Mouse (Mus musculus) hindbrain, postnatal 0 days (tissue): Measurements from ENCODE around the gene Fcna. TPM values are rescaled to one million over a fixed set of nuclear protein-coding genes. Genes with fewer than 3 reads are reported as not detected.
A peak's percentile ranks its signal among the peaks of the same experiment; 100 is the strongest.

Experiments
- ATAC-seq: fragments of 200-750 bp; cut with Nextera tagmentation; 2 replicates; pipeline ENCODE4 v1.8.0; 2017; ENCODE audit warnings: mild to moderate bottlenecking, moderate TSS enrichment, moderate library complexity
- DNase-seq: peaks from one replicate; pipeline ENCODE4 v3.0.0-alpha.2; 2015; ENCODE audit warnings: low spot score
- H3K27ac ChIP-seq: fragments of 300-500 bp; sonication (generic); 2 replicates; pipeline ENCODE4 v1.5.1; 2014; ENCODE audit warnings: mild to moderate bottlenecking
- H3K27me3 ChIP-seq: fragments of 300-500 bp; sonication (generic); 2 replicates; pipeline ENCODE4 v1.6.1; 2014; ENCODE audit warnings: low read length, mixed read lengths; ENCODE audit not compliant: insufficient read depth
- H3K36me3 ChIP-seq: fragments of 300-500 bp; sonication (generic); 2 replicates; pipeline ENCODE4 v1.6.1; 2014; ENCODE audit warnings: low read length, mixed read lengths; ENCODE audit not compliant: insufficient read depth
- H3K4me1 ChIP-seq: fragments of 300-500 bp; sonication (generic); 2 replicates; pipeline ENCODE4 v1.6.1; 2014; ENCODE audit warnings: antibody characterized with exemption, low read length, mixed read lengths; ENCODE audit not compliant: insufficient read depth
- H3K4me2 ChIP-seq: fragments of 300-500 bp; sonication (generic); 2 replicates; pipeline ENCODE4 v1.6.1; 2014; ENCODE audit warnings: low read depth, mild to moderate bottlenecking, low read length, moderate library complexity, mixed read lengths
- H3K4me3 ChIP-seq: fragments of 300-500 bp; sonication (generic); 2 replicates; pipeline ENCODE4 v1.5.1; 2014; ENCODE audit warnings: low read length
- H3K9ac ChIP-seq: fragments of 300-500 bp; sonication (generic); replicated peaks from 2 replicates; pipeline ENCODE4 v1.6.1; 2014; ENCODE audit warnings: mild to moderate bottlenecking, low read length, moderate library complexity, mixed read lengths
- H3K9me3 ChIP-seq: fragments of 300-500 bp; sonication (generic); 2 replicates; pipeline ENCODE4 v1.6.1; 2016; ENCODE audit warnings: low read length, mixed read lengths
- CTCF ChIP-seq: IDR thresholded peaks from 2 replicates; pipeline ENCODE4 v1.5.1; 2016; ENCODE audit warnings: antibody characterized with exemption, control low read depth, low read depth
- WGBS: fragments of 180-500 bp; shearing (Covaris S2); extraction: QIAGEN DNeasy Blood & Tissue Kit; methylation state at CpG from one replicate; pipeline ENCODE4 v1.1.7; 2014; 5-methylcytosine and 5-hydroxymethylcytosine counted together
- polyA plus RNA-seq: library from polyadenylated mRNA; unstranded; fragments of >200 nt; fragmentation: Nextera tagmentation; extraction: Ambion mirVana; gene quantifications from 2 replicates; pipeline ENCODE4 v1.2.1, GENCODE M21; 2015
- total RNA-seq: library from RNA; depleted of rRNA; stranded (reverse); fragments of >200 nt; gene quantifications from 2 replicates; pipeline ENCODE4 v1.2.3, GENCODE M21; 2014; rRNA removed

Gene Fcna
- total and polyA plus RNA-seq, 2 experiments from 2014 or later, result 2.2 to 4.3 TPM

DNA sequence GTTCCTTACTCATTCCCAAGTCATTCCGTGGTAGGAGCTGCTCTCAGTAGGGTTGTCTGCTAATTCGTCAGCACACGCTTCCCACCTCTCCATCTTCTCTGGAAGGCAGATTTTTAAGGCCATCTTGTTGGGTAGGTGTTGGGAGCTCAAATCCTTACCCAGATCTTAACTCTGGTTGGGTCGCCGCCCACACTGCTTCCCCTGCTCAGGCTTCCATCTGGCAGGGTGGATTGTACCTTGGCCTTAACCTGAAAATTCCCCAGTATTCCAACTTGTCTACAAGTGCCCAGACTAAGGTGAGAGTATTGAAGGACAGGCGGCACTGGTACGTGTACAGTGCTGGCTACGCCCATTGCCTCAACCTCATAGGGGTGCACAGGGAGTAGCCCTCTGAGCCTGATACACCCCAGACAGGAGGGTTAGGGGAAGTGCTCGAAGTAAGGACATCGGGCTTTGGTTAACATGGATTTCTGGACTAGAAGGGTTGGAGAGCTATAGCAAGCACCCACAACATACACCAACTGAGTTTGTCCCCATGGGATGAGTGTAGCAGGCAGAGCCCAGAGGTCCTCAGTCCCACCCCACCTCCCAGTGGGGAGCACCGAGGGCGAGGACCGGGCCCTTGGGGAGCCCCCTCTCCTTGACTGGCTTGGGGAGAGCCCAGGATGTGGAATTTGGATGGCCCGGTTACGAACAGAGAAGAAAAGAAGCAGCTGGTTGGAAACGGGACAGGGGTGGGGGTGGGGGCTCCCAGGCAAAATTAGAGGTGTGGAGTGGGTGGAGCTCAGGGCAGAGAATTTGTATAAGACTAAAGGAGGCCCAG, 51.6 kb downstream of the Fcna start:
- DNase-seq (no peak), ATAC-seq (no peak)
- Histone ChIP-seq H3K27ac (0 out of 2 replicates have a peak overlapping the region, but pooled peaks have one; percentile 86), H3K4me2 (peak overlapping the region; percentile 92), H3K4me3 (no peak overlapping the region), H3K9ac (peak overlapping the region; percentile 48; the same call in 1 of the 2 replicates), H3K4me1 (peaks cover 32% of the 10 kb centered on the region), H3K9me3 (no peaks in the 10 kb centered on the region), H3K27me3 (peaks cover 38% of the 10 kb centered on the region), H3K36me3 (peaks cover 9% of the 10 kb centered on the region; the same call in 1 of the 2 replicates)
- no peak for TF ChIP-seq CTCF
- 71% methylated on average over 16 of the region's 16 CpGs for WGBS

DNA sequence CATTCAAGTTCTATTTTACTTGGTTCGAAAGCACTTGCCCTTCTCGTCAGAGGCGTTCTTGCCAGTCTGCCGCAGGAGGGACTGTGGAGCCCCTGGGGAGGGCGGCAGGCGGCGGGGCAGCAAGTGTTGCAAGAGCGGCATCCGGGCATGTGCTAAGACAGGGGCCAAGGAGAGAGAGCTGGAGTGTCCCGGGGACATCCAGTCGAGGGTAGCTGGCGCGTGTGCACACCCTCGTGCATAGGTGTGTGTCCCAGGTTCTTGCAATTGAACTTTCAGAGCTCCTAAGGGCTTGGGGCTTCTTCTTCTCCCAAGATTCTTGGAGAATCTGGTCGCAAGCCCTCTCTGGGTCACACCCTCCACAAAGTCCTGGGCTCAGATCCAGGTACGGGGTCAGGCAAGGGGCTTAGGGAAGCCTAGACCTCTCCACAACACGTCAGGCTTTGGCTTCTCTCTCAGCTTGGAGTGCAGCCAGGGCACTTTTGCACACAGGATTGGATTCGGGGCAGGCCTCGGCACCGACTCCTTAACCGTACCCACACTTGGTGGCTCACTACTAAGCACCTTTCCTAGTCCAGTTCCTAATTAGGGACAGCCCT, 52.3 kb downstream of the Fcna start:
- ATAC-seq (no peak), DNase-seq (peak; percentile 50)
- H3K4me2 ChIP-seq, result peak overlapping the region; percentile 92
- peak overlapping the region; percentile 56 for H3K4me3 ChIP-seq
- peaks cover 38% of the 10 kb centered on the region for H3K27me3 ChIP-seq
- peak overlapping the region; percentile 48 for H3K9ac ChIP-seq
- no peak for TF ChIP-seq CTCF
- 11% methylated on average over 21 of the region's 21 CpGs for WGBS
- H3K27ac ChIP-seq, result peak overlapping the region; percentile 86; the same call in 1 of the 2 replicates
- H3K9me3 ChIP-seq, result no peaks in the 10 kb centered on the region
- H3K36me3 ChIP-seq, result peaks cover 9% of the 10 kb centered on the region; the same call in 1 of the 2 replicates
- peaks cover 26% of the 10 kb centered on the region for H3K4me1 ChIP-seq

Other genes starting within 250 kb of the Fcna start
Only the 30 nearest of the 32 such genes appear.
- 249 and 289 TPM in 2 replicates for gene Npdc1, start 228.7 kb downstream of the Fcna start, total RNA-seq
- gene Npdc1, start 228.7 kb downstream of the Fcna start, polyA plus RNA-seq, result 416 and 422 TPM in 2 replicates
- gene Fut7, start 204.8 kb downstream of the Fcna start, total RNA-seq, result 1.0 TPM in 1 of 2 replicates, not detected in the other
- gene Fut7, start 204.8 kb downstream of the Fcna start, polyA plus RNA-seq, result 0.18 and 0.20 TPM in 2 replicates
- gene Abca2, start 199.3 kb downstream of the Fcna start, total RNA-seq, result 84.6 and 94.9 TPM in 2 replicates
- gene Abca2, start 199.3 kb downstream of the Fcna start, polyA plus RNA-seq, result 10.7 and 12.5 TPM in 2 replicates
- 0.97 and 3.9 TPM in 2 replicates for gene Clic3, start 171.2 kb downstream of the Fcna start, total RNA-seq
- 4.1 and 4.8 TPM in 2 replicates for gene Clic3, start 171.2 kb downstream of the Fcna start, polyA plus RNA-seq
- 183 and 187 TPM in 2 replicates for gene Paxx, start 166.9 kb downstream of the Fcna start, total RNA-seq
- gene Paxx, start 166.9 kb downstream of the Fcna start, polyA plus RNA-seq, result 141 and 145 TPM in 2 replicates
- gene Ptgds, start 158.0 kb downstream of the Fcna start, total RNA-seq, result 1,517 and 2,498 TPM in 2 replicates
- gene Ptgds, start 158.0 kb downstream of the Fcna start, polyA plus RNA-seq, result 2,872 and 3,193 TPM in 2 replicates
- not detected in 2 replicates for gene Lcn12, start 134.1 kb downstream of the Fcna start, total RNA-seq
- gene Lcn12, start 134.1 kb downstream of the Fcna start, polyA plus RNA-seq, result not detected in 2 replicates
- 140 and 175 TPM in 2 replicates for gene Fbxw5, start 127.3 kb downstream of the Fcna start, total RNA-seq
- 93.4 and 102 TPM in 2 replicates for gene Fbxw5, start 127.3 kb downstream of the Fcna start, polyA plus RNA-seq
- gene C8g, start 126.3 kb downstream of the Fcna start, total RNA-seq, result 0.58 and 0.68 TPM in 2 replicates
- gene C8g, start 126.3 kb downstream of the Fcna start, polyA plus RNA-seq, result 6.5 and 8.0 TPM in 2 replicates
- 10.0 and 11.4 TPM in 2 replicates for gene Traf2, start 81.1 kb downstream of the Fcna start, total RNA-seq
- 9.2 and 9.3 TPM in 2 replicates for gene Traf2, start 81.1 kb downstream of the Fcna start, polyA plus RNA-seq
- 159 and 274 TPM in 2 replicates for gene Edf1, start 70.2 kb downstream of the Fcna start, total RNA-seq
- gene Edf1, start 70.2 kb downstream of the Fcna start, polyA plus RNA-seq, result 394 and 413 TPM in 2 replicates
- 1.2 and 2.5 TPM in 2 replicates for gene Mamdc4, start 53.2 kb downstream of the Fcna start, total RNA-seq
- 1.2 and 2.0 TPM in 2 replicates for gene Mamdc4, start 53.2 kb downstream of the Fcna start, polyA plus RNA-seq
- gene Phpt1, start 52.8 kb downstream of the Fcna start, total RNA-seq, result 35.4 and 48.2 TPM in 2 replicates
- gene Phpt1, start 52.8 kb downstream of the Fcna start, polyA plus RNA-seq, result 232 and 242 TPM in 2 replicates
- gene Ajm1, start 46.3 kb downstream of the Fcna start, total RNA-seq, result 22.4 and 29.1 TPM in 2 replicates
- 18.8 and 19.8 TPM in 2 replicates for gene Ajm1, start 46.3 kb downstream of the Fcna start, polyA plus RNA-seq
- 71.8 and 74.9 TPM in 2 replicates for gene Rabl6, start 19.5 kb downstream of the Fcna start, total RNA-seq
- 53.0 and 62.4 TPM in 2 replicates for gene Rabl6, start 19.5 kb downstream of the Fcna start, polyA plus RNA-seq
- gene Ccdc183, start 10.4 kb downstream of the Fcna start, total RNA-seq, result not detected in 2 replicates
- 0.35 and 0.48 TPM in 2 replicates for gene Ccdc183, start 10.4 kb downstream of the Fcna start, polyA plus RNA-seq
- gene Tmem141, start 6.0 kb downstream of the Fcna start, total RNA-seq, result 48.0 and 59.8 TPM in 2 replicates
- gene Tmem141, start 6.0 kb downstream of the Fcna start, polyA plus RNA-seq, result 52.0 and 56.9 TPM in 2 replicates
- gene Lcn8, start 25.1 kb upstream of the Fcna start, total RNA-seq, result not detected in 2 replicates
- gene Lcn8, start 25.1 kb upstream of the Fcna start, polyA plus RNA-seq, result not detected in 2 replicates
- gene Lcn5, start 29.9 kb upstream of the Fcna start, total RNA-seq, result not detected in 2 replicates
- not detected in 2 replicates for gene Lcn5, start 29.9 kb upstream of the Fcna start, polyA plus RNA-seq
- gene Lcn6, start 48.8 kb upstream of the Fcna start, total RNA-seq, result not detected in 2 replicates
- not detected in 2 replicates for gene Lcn6, start 48.8 kb upstream of the Fcna start, polyA plus RNA-seq
- gene Lcn10, start 54.7 kb upstream of the Fcna start, total RNA-seq, result not detected in 2 replicates
- not detected in 2 replicates for gene Lcn10, start 54.7 kb upstream of the Fcna start, polyA plus RNA-seq
- gene Obp2a, start 72.0 kb upstream of the Fcna start, total RNA-seq, result not detected in 2 replicates
- gene Obp2a, start 72.0 kb upstream of the Fcna start, polyA plus RNA-seq, result not detected in 2 replicates
- gene Bmyc, start 78.7 kb upstream of the Fcna start, total RNA-seq, result 90.3 and 92.6 TPM in 2 replicates
- gene Bmyc, start 78.7 kb upstream of the Fcna start, polyA plus RNA-seq, result 206 and 219 TPM in 2 replicates
- gene Obp2b, start 109.0 kb upstream of the Fcna start, total RNA-seq, result not detected in 2 replicates
- not detected in 2 replicates for gene Obp2b, start 109.0 kb upstream of the Fcna start, polyA plus RNA-seq
- gene Lcn3, start 137.5 kb upstream of the Fcna start, total RNA-seq, result not detected in 2 replicates
- not detected in 2 replicates for gene Lcn3, start 137.5 kb upstream of the Fcna start, polyA plus RNA-seq
- not detected in 2 replicates for gene Lcn11, start 149.0 kb upstream of the Fcna start, total RNA-seq
- not detected in 2 replicates for gene Lcn11, start 149.0 kb upstream of the Fcna start, polyA plus RNA-seq
- not detected in 2 replicates for gene Gm13539, start 154.2 kb upstream of the Fcna start, total RNA-seq
- gene Gm13539, start 154.2 kb upstream of the Fcna start, polyA plus RNA-seq, result not detected in 2 replicates
- not detected in 2 replicates for gene Glt6d1, start 187.8 kb upstream of the Fcna start, total RNA-seq
- gene Glt6d1, start 187.8 kb upstream of the Fcna start, polyA plus RNA-seq, result not detected in 2 replicates
- gene Lcn9, start 195.1 kb upstream of the Fcna start, total RNA-seq, result not detected in 2 replicates
- not detected in 2 replicates for gene Lcn9, start 195.1 kb upstream of the Fcna start, polyA plus RNA-seq
- not detected in 2 replicates for gene Sohlh1, start 219.2 kb upstream of the Fcna start, total RNA-seq
- gene Sohlh1, start 219.2 kb upstream of the Fcna start, polyA plus RNA-seq, result not detected in 2 replicates